Mouse (Mus musculus) limb, embryonic 12.5 days (tissue): ENCODE measurements around the gene Scarf2. TPM values are rescaled to one million over a fixed set of nuclear protein-coding genes. Genes with fewer than 3 reads are reported as not detected.
A peak's percentile ranks its signal among the peaks of the same experiment; 100 is the strongest.

Source experiments
- ATAC-seq: fragments of 200-750 bp; cut with Nextera tagmentation; 2 replicates; pipeline ENCODE4 v1.8.0; 2017; ENCODE audit warnings: low read depth, moderate TSS enrichment; ENCODE audit not compliant: insufficient number of reproducible peaks, insufficient read depth, low FRiP score, low TSS enrichment
- H3K27ac ChIP-seq: fragments of 300-500 bp; sonication (generic); 2 replicates; pipeline ENCODE4 v1.5.1; 2016; ENCODE audit warnings: mild to moderate bottlenecking, moderate library complexity
- H3K27me3 ChIP-seq: fragments of 300-500 bp; sonication (generic); 2 replicates; pipeline ENCODE4 v1.6.1; 2016; ENCODE audit warnings: mild to moderate bottlenecking, moderate library complexity
- H3K36me3 ChIP-seq: fragments of 300-500 bp; sonication (generic); 2 replicates; pipeline ENCODE4 v1.6.1; 2016; ENCODE audit warnings: mild to moderate bottlenecking, moderate library complexity
- H3K4me1 ChIP-seq: fragments of 300-500 bp; sonication (generic); replicated peaks from 2 replicates; pipeline ENCODE4 v1.6.1; 2016
- H3K4me2 ChIP-seq: fragments of 300-500 bp; sonication (generic); 2 replicates; pipeline ENCODE4 v1.6.1; 2016; ENCODE audit warnings: mild to moderate bottlenecking, moderate library complexity
- H3K4me3 ChIP-seq: fragments of 300-500 bp; sonication (generic); replicated peaks from 2 replicates; pipeline ENCODE4 v1.5.1; 2016; ENCODE audit warnings: mild to moderate bottlenecking
- H3K9ac ChIP-seq: fragments of 300-500 bp; sonication (generic); replicated peaks from 2 replicates; pipeline ENCODE4 v1.6.1; 2016; ENCODE audit warnings: mild to moderate bottlenecking, moderate library complexity
- H3K9me3 ChIP-seq: fragments of 300-500 bp; sonication (generic); 2 replicates; pipeline ENCODE4 v1.6.1; 2016; ENCODE audit warnings: mild to moderate bottlenecking, moderate library complexity
- WGBS: fragments of 180-500 bp; shearing (Covaris S2); methylation state at CpG from one replicate; pipeline ENCODE4 v1.1.7; 2016; 5-methylcytosine and 5-hydroxymethylcytosine counted together
- polyA plus RNA-seq: library from polyadenylated mRNA; unstranded; fragments of >200 nt; fragmentation: Nextera tagmentation; extraction: Ambion mirVana; gene quantifications from 2 replicates; pipeline ENCODE4 v1.2.1, GENCODE M21; 2016

The Scarf2 gene
- polyA plus RNA-seq, 1 experiment from 2014 or later = 41.0 TPM

DNA sequence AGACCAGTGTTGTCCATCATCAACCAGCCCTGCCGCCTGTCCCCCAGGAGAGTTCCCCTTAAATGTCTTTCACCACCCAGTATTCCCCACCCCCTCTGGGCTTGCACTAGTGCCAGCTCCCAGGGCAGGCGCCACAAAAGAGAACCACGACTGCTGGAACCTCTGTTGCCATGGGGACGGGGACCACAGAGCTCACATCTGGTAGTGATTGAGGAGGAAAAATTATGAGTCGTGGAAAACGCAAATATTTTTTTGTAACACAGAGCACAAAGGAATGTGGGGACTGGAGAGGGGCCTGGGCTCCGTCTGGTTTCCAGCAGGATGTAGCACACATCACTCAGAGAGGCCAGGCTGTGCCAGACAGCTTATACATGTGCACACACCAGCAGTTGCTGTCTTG, 12.6 kb downstream of the Scarf2 start:
- peaks cover 66% of the 10 kb centered on the region for H3K4me1 ChIP-seq
- 6% methylated on average over 7 of the region's 7 CpGs for WGBS
- H3K4me3 ChIP-seq = no peak overlapping the region
- peaks cover 33% of the 10 kb centered on the region for H3K27me3 ChIP-seq
- H3K4me2 ChIP-seq = peak overlapping the region; percentile 22
- H3K9ac ChIP-seq = peak overlapping the region; percentile 34; the same call in 1 of the 2 replicates
- H3K27ac ChIP-seq = peak overlapping the region; percentile 98
- peaks cover 40% of the 10 kb centered on the region for H3K36me3 ChIP-seq
- peak; percentile 85 for ATAC-seq
- no peaks in the 10 kb centered on the region for H3K9me3 ChIP-seq

DNA sequence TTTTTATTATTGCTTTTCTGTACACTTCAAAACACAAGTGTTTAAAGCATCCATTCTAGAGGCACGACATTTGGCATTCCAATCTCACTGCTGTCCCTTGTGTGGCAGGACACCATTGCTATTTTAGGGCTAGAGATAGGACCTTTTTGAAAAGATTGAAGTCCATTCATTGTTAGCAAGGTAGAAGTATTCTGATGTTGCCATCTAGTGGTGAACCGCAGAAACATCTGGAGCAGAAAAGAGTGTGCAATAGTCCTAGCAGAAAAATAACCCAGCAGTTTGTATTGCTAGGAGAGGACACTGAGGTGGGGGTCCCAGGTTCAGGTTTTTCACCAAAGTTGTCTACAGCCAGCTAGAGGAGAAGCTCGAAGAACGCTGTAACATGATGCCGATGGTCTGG, 15.0 kb downstream of the Scarf2 start:
- Histone ChIP-seq H3K36me3 (peaks cover 15% of the 10 kb centered on the region), H3K27ac (no peak overlapping the region), H3K9me3 (no peaks in the 10 kb centered on the region), H3K27me3 (peaks cover 9% of the 10 kb centered on the region), H3K4me2 (no peak overlapping the region), H3K4me1 (peaks cover 56% of the 10 kb centered on the region), H3K9ac (no peak overlapping the region), H3K4me3 (no peak overlapping the region)
- 6% methylated on average over 5 of the region's 5 CpGs for WGBS
- ATAC-seq = no peak

GRCm38 (mm10) chr16:17813173-17813572, 16.1 kb downstream of the Scarf2 start:
- Histone ChIP-seq H3K9me3 (no peaks in the 10 kb centered on the region), H3K27me3 (peaks cover 9% of the 10 kb centered on the region), H3K9ac (no peak overlapping the region), H3K4me3 (no peak overlapping the region), H3K4me1 (peaks cover 46% of the 10 kb centered on the region), H3K4me2 (no peak overlapping the region), H3K27ac (no peak overlapping the region), H3K36me3 (peaks cover 5% of the 10 kb centered on the region; the same call in 1 of the 2 replicates)
- WGBS = 57% methylated on average over 4 of the region's 4 CpGs
- ATAC-seq = no peak

DNA sequence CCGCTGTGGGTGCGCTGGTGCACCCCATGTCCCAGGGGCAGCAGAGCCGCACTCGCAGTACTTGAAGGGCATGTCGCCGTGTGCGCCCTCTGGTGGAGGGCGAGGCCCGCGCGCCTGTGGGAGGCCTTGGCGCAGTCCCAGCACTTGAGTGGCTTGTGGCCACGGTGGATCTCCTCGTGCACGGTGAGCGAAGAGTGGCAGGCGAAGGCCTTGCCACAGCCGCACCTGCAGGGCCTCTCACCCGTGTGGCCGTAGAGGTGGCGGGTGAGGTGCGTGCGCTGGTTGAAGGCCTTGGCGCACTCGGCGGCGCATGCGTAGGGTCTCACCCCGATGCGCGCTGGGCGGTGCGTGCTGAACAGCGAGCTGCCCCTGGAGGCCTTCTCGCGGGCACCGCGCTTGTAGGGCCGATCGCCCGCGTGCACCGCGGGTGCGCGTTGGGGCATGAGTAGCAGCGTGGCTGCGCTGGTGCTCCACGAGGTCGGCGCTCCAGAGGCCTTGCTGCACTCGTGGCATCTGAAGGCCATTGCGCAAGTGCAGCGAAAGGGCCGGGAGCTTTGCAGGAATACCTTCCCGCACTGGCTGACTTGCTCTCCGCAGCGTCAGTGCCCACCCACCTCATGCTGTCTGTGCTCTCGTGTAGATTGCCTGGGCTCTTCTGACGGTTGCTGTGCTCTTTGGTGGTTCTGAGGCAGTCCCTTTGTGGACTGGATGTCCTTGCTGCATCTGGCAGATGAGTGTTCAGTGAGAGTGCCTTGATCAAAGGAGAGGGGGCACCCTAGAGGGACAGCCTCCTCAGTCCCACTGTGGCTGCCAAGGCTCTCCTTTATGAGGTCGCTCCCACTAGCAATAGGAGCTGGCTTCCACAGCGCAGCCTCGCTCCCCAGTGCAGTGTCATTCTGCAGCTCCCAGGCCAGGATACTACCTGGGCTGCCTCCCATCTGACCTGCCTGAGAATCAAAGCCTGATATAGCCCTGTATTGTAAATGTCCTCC, 18.6 kb downstream of the Scarf2 start:
- Histone ChIP-seq H3K4me3 (peak overlapping the region; percentile 55), H3K4me1 (peaks cover 21% of the 10 kb centered on the region), H3K27ac (peak overlapping the region; percentile 69; the same call in 1 of the 2 replicates), H3K9me3 (no peaks in the 10 kb centered on the region), H3K4me2 (peak overlapping the region; percentile 82), H3K36me3 (no peaks in the 10 kb centered on the region), H3K9ac (peak overlapping the region; percentile 71), H3K27me3 (peaks cover 9% of the 10 kb centered on the region)
- 2% methylated on average over 63 of the region's 63 CpGs for WGBS
- peak; percentile 54 for ATAC-seq

GRCm38 (mm10) chr16:17816528-17816927, 19.4 kb downstream of the Scarf2 start:
- Histone ChIP-seq H3K36me3 (no peaks in the 10 kb centered on the region), H3K27me3 (peaks cover 9% of the 10 kb centered on the region), H3K9me3 (no peaks in the 10 kb centered on the region), H3K4me2 (no peak overlapping the region), H3K4me3 (no peak overlapping the region), H3K9ac (peak overlapping the region; percentile 34; the same call in 1 of the 2 replicates), H3K4me1 (peaks cover 14% of the 10 kb centered on the region; the same call in 1 of the 2 replicates), H3K27ac (0 out of 2 replicates have a peak overlapping the region, but pooled peaks have one; percentile 69)
- 78% methylated on average over 8 of the region's 8 CpGs for WGBS
- no peak for ATAC-seq

DNA sequence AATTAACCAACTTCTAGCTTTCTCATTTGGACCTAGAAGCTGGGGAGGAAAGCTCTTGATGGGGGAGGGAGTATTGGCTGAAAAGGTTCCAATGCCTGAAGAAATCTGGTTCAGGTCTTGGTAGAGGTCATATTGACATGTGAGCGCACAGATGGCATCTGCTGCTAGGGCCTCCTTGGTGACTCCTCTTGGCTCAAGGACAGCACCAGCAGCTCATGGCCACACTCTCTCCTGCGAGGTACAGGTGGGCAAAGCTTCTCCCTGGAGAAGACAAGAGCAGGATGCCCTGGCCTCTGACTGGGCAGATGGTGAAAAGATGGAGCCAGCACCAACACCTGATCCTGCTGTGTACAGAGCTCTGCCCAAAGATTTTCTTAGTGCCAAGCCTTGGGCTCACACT, 29.4 kb downstream of the Scarf2 start:
- WGBS = 84% methylated on average over 2 of the region's 2 CpGs
- no peaks in the 10 kb centered on the region for H3K9me3 ChIP-seq
- no peak overlapping the region for H3K4me3 ChIP-seq
- no peaks in the 10 kb centered on the region for H3K36me3 ChIP-seq
- no peak overlapping the region for H3K27ac ChIP-seq
- peaks cover 14% of the 10 kb centered on the region for H3K27me3 ChIP-seq
- ATAC-seq = no peak
- H3K9ac ChIP-seq = no peak overlapping the region
- no peak overlapping the region for H3K4me2 ChIP-seq
- H3K4me1 ChIP-seq = peaks cover 28% of the 10 kb centered on the region

DNA sequence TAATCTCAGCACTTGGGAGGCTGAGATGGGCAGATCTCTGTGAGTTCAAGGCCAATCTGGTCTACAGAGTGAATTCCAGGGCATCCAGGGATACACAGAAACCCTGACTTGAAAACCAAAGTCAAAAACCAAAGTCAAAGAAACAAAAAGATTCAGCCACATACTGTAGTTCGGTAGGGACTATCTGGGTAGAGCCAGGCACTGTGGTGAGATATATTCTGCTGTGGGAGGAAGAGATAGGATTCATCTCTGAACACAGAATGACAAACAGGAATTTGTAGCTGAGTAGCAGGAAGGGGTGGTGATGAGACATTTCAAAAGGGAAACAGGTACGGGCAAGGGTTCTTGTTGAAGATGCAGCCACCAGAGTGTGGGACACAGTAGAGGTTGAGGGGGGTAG, 31.1 kb downstream of the Scarf2 start:
- 89% methylated on average over 2 of the region's 2 CpGs for WGBS
- Histone ChIP-seq H3K36me3 (no peaks in the 10 kb centered on the region), H3K4me1 (peaks cover 38% of the 10 kb centered on the region), H3K27me3 (peaks cover 32% of the 10 kb centered on the region), H3K9ac (no peak overlapping the region), H3K4me3 (no peak overlapping the region), H3K9me3 (no peaks in the 10 kb centered on the region), H3K4me2 (no peak overlapping the region), H3K27ac (no peak overlapping the region)
- no peak for ATAC-seq

DNA sequence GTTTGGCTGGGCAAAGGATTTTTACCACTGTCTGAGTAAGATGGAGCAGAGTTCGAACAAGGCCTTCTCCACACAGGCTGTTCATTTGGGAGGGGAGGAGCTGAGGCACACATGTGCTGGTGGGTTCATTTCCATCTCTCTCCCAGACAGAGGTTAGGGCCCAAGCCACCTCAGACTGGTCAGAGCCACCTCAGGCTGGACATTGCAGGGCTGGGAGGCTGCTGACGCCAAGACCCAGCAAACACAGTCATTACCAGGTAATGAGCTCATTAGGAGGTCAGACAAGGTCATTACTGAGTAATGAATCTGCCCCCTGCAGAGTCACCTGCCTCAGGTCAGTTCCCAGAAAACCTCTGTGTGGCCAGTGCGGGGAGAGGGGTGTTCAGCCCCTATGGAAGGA, 31.8 kb downstream of the Scarf2 start:
- H3K4me1 ChIP-seq = peaks cover 40% of the 10 kb centered on the region
- WGBS = 25% methylated on average over 3 of the region's 3 CpGs
- no peak overlapping the region for H3K9ac ChIP-seq
- no peaks in the 10 kb centered on the region for H3K36me3 ChIP-seq
- H3K27ac ChIP-seq = no peak overlapping the region
- H3K4me3 ChIP-seq = no peak overlapping the region
- no peaks in the 10 kb centered on the region for H3K9me3 ChIP-seq
- ATAC-seq = no peak
- H3K27me3 ChIP-seq = peaks cover 38% of the 10 kb centered on the region
- no peak overlapping the region for H3K4me2 ChIP-seq

DNA sequence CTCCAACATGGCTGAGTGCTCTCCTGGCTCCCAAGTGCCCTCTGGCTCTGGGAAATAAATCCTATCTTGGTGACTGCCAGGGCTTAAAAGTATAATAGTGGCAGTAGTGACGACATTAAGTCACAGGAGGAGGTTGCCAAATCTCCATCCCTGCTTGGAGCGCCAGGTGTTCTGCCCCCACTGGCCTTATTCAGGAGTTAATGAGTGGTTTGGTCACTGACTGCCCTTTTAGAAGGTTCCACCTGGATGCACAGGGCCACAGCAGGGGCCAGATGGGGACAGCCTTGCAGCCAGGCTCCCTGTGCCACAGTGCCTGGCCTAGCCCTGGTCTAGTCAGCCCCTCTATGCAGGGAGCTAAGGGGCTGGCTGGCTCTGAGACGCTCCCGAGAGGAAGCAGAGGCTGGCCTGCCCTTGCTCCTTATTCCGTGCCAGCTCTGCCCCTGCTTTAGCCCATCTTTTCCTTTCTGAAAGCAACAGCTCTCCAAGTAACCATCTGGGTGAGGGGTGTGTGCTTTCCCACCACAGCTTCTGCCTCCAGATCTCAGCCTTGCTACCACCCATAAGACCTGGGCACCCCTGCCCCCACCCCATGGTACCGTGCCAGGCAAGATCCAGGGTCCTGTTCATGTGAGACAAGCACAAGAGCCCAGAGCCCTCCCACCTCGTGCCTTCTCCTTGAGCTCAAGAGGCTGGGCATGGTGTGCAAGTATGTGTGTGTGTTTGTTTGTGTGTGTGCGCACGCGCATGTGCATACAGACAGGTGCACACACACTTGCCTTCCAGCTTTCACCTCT, 33.5 kb downstream of the Scarf2 start:
- H3K4me3 ChIP-seq = no peak overlapping the region
- H3K4me1 ChIP-seq = peaks cover 46% of the 10 kb centered on the region
- H3K27me3 ChIP-seq = peaks cover 55% of the 10 kb centered on the region
- ATAC-seq = no peak
- H3K27ac ChIP-seq = no peak overlapping the region
- H3K4me2 ChIP-seq = no peak overlapping the region
- H3K36me3 ChIP-seq = no peaks in the 10 kb centered on the region
- no peaks in the 10 kb centered on the region for H3K9me3 ChIP-seq
- no peak overlapping the region for H3K9ac ChIP-seq
- 63% methylated on average over 10 of the region's 10 CpGs for WGBS

GRCm38 (mm10) chr16:17831781-17832180, 34.7 kb downstream of the Scarf2 start:
- Histone ChIP-seq H3K27ac (no peak overlapping the region), H3K27me3 (peaks cover 67% of the 10 kb centered on the region), H3K4me1 (peaks cover 46% of the 10 kb centered on the region), H3K36me3 (no peaks in the 10 kb centered on the region), H3K4me3 (no peak overlapping the region), H3K9ac (no peak overlapping the region), H3K9me3 (no peaks in the 10 kb centered on the region), H3K4me2 (no peak overlapping the region)
- no peak for ATAC-seq
- WGBS = 15% methylated on average over 11 of the region's 11 CpGs

DNA sequence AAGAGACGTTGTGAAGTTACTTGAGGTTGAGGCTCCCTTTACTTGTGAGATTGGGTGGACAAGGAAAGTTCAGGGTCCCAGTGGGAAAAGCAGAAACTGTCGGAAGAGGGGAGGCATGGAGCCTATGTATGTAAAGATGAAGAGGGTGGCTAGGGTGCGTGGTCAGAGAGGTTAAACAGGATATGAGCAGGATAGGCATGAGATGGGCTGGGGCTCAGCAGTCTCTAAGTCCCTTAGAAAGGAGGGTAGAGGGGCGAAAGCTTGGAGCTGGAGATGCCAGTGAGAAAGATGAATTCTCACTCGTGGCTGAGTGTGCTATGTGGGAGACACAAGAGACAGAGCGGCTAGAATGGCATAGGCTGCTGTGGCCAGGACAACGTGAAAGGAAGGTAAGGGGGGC, 35.7 kb downstream of the Scarf2 start, which contains the start of gene B830017H08Rik:
Gene B830017H08Rik, plus strand, starts transcription at position 301 of the 400 bp plus-strand sequence.
- Histone ChIP-seq H3K4me2 (peak within 1 kb of the TSS; percentile 98), H3K9me3 (no peaks in the 10 kb centered on the region), H3K27me3 (peaks cover 78% of the 10 kb centered on the region), H3K9ac (peak within 1 kb of the TSS; percentile 79), H3K36me3 (no peaks in the 10 kb centered on the region), H3K27ac (0 out of 2 replicates have a peak within 1 kb of the TSS, but pooled peaks have one; percentile 41), H3K4me3 (peak within 1 kb of the TSS; percentile 67), H3K4me1 (peaks cover 38% of the 10 kb centered on the region)
- ATAC-seq = no peak
- 29% methylated on average over 7 of the region's 7 CpGs for WGBS
